Mouse (Mus musculus) heart, postnatal 25 days (tissue): ENCODE data around the gene Nectin3. TPM values are rescaled to one million over a fixed set of nuclear protein-coding genes. Genes with fewer than 3 reads are reported as not detected.
"Not testable (repeated sequence)": the region's sequence is repeated elsewhere in the genome, so short reads cannot be mapped to it uniquely, and the experiment has no call there.

ENCODE experiments used
- DNase-seq: peaks from one replicate; pipeline ENCODE4 v3.0.0; 2022; ENCODE audit warnings: low spot score
- intact Hi-C: fragments of 180-260 bp; cut with DNase I; formaldehyde crosslinking; loops from one replicate; pipeline ENCODE4 v1.15.1; 2025
- total RNA-seq, 2 experiments: library from RNA; stranded (reverse); gene quantifications; 2 replicates each; pipeline ENCODE4 v1.2.3; 2021

Gene Nectin3
- total RNA-seq, 2 experiments from 2014 or later = 8.2 to 10.8 TPM

GRCm38 (mm10) chr16:46431317-46431716 lies 67.0 kb downstream of the Nectin3 start:
- DNase-seq = no peak
- intact Hi-C loops = no loop called here

GRCm38 (mm10) chr16:46416177-46416576 lies 82.1 kb downstream of the Nectin3 start:
- no peak for DNase-seq
- intact Hi-C loops = no loop called here

GRCm38 (mm10) chr16:46410739-46411057 lies 87.6 kb downstream of the Nectin3 start:
- DNase-seq = no peak

GRCm38 (mm10) chr16:46410053-46410738 lies 88.1 kb downstream of the Nectin3 start:
- DNase-seq = no peak
- intact Hi-C loops = no loop called here

More at GRCm38 (mm10) chr16:46410739-46411057, 87.6 kb downstream of the Nectin3 start:
- intact Hi-C loops = no loop called here

- intact Hi-C loops = no loop called here
- DNase-seq = no peak
These were observed 90.3 kb downstream of the Nectin3 start for GRCm38 (mm10) chr16:46407997-46408396.

- intact Hi-C loops = no loop called here
- DNase-seq = no peak
These were observed 91.3 kb downstream of the Nectin3 start for GRCm38 (mm10) chr16:46406844-46407639.

- no peak for DNase-seq
- intact Hi-C loops = no loop called here
These were observed 100.4 kb downstream of the Nectin3 start for GRCm38 (mm10) chr16:46397945-46398344.

- intact Hi-C loops = no loop called here
- no peak for DNase-seq
These were observed 108.8 kb downstream of the Nectin3 start for GRCm38 (mm10) chr16:46389415-46390033.

GRCm38 (mm10) chr16:46388527-46389414 lies 109.6 kb downstream of the Nectin3 start:
- intact Hi-C loops = no loop called here

GRCm38 (mm10) chr16:46384279-46384678 lies 114.0 kb downstream of the Nectin3 start:
- intact Hi-C loops = no loop called here
- DNase-seq = no peak

More at GRCm38 (mm10) chr16:46388527-46389414, 109.6 kb downstream of the Nectin3 start:
- no peak for DNase-seq

- no peak for DNase-seq
- intact Hi-C loops = no loop called here
These were observed 115.0 kb downstream of the Nectin3 start for GRCm38 (mm10) chr16:46383344-46383743.

GRCm38 (mm10) chr16:46376575-46376974 lies 121.8 kb downstream of the Nectin3 start:
- intact Hi-C loops = no loop called here
- no peak for DNase-seq

- intact Hi-C loops = no loop called here
- no peak for DNase-seq
These were observed 136.3 kb downstream of the Nectin3 start for GRCm38 (mm10) chr16:46362022-46362421.

- DNase-seq, intact Hi-C loops: not testable (repeated sequence)
These were observed 140.7 kb downstream of the Nectin3 start for GRCm38 (mm10) chr16:46357658-46358057.

- intact Hi-C loops = no loop called here
- DNase-seq = no peak
These were observed 141.7 kb downstream of the Nectin3 start for GRCm38 (mm10) chr16:46356663-46357062.
